Mouse (Mus musculus) hindbrain, postnatal 0 days (tissue): ENCODE measurements around the gene Olfr699. TPM values are rescaled to one million over a fixed set of nuclear protein-coding genes. Genes with fewer than 3 reads are reported as not detected.
A peak's percentile ranks its signal among the peaks of the same experiment; 100 is the strongest.
"Not testable (repeated sequence)": the region's sequence is repeated elsewhere in the genome, so short reads cannot be mapped to it uniquely, and the experiment has no call there.

Source experiments
- ATAC-seq: fragments of 200-750 bp; cut with Nextera tagmentation; 2 replicates; pipeline ENCODE4 v1.8.0; 2017; ENCODE audit warnings: mild to moderate bottlenecking, moderate TSS enrichment, moderate library complexity
- DNase-seq: peaks from one replicate; pipeline ENCODE4 v3.0.0-alpha.2; 2015; ENCODE audit warnings: low spot score
- H3K27ac ChIP-seq: fragments of 300-500 bp; sonication (generic); 2 replicates; pipeline ENCODE4 v1.5.1; 2014; ENCODE audit warnings: mild to moderate bottlenecking
- H3K27me3 ChIP-seq: fragments of 300-500 bp; sonication (generic); 2 replicates; pipeline ENCODE4 v1.6.1; 2014; ENCODE audit warnings: low read length, mixed read lengths; ENCODE audit not compliant: insufficient read depth
- H3K36me3 ChIP-seq: fragments of 300-500 bp; sonication (generic); 2 replicates; pipeline ENCODE4 v1.6.1; 2014; ENCODE audit warnings: low read length, mixed read lengths; ENCODE audit not compliant: insufficient read depth
- H3K4me1 ChIP-seq: fragments of 300-500 bp; sonication (generic); 2 replicates; pipeline ENCODE4 v1.6.1; 2014; ENCODE audit warnings: antibody characterized with exemption, low read length, mixed read lengths; ENCODE audit not compliant: insufficient read depth
- H3K4me2 ChIP-seq: fragments of 300-500 bp; sonication (generic); 2 replicates; pipeline ENCODE4 v1.6.1; 2014; ENCODE audit warnings: low read depth, mild to moderate bottlenecking, low read length, moderate library complexity, mixed read lengths
- H3K4me3 ChIP-seq: fragments of 300-500 bp; sonication (generic); 2 replicates; pipeline ENCODE4 v1.5.1; 2014; ENCODE audit warnings: low read length
- H3K9ac ChIP-seq: fragments of 300-500 bp; sonication (generic); replicated peaks from 2 replicates; pipeline ENCODE4 v1.6.1; 2014; ENCODE audit warnings: mild to moderate bottlenecking, low read length, moderate library complexity, mixed read lengths
- H3K9me3 ChIP-seq: fragments of 300-500 bp; sonication (generic); 2 replicates; pipeline ENCODE4 v1.6.1; 2016; ENCODE audit warnings: low read length, mixed read lengths
- CTCF ChIP-seq: IDR thresholded peaks from 2 replicates; pipeline ENCODE4 v1.5.1; 2016; ENCODE audit warnings: antibody characterized with exemption, control low read depth, low read depth
- WGBS: fragments of 180-500 bp; shearing (Covaris S2); extraction: QIAGEN DNeasy Blood & Tissue Kit; methylation state at CpG from one replicate; pipeline ENCODE4 v1.1.7; 2014; 5-methylcytosine and 5-hydroxymethylcytosine counted together
- polyA plus RNA-seq: library from polyadenylated mRNA; unstranded; fragments of >200 nt; fragmentation: Nextera tagmentation; extraction: Ambion mirVana; gene quantifications from 2 replicates; pipeline ENCODE4 v1.2.1, GENCODE M21; 2015
- total RNA-seq: library from RNA; depleted of rRNA; stranded (reverse); fragments of >200 nt; gene quantifications from 2 replicates; pipeline ENCODE4 v1.2.3, GENCODE M21; 2014; rRNA removed

Olfr699 gene
- total RNA-seq (not detected in 2 replicates), polyA plus RNA-seq (not detected in 2 replicates)

- H3K4me2 ChIP-seq = no peak within 1 kb of the TSS
- DNase-seq = no peak
These were observed at the start of gene Olfr699 for GRCm38 (mm10) chr7:106793098-106793497. TSS of gene Olfr699 (minus strand) at chr7:106793198.

GRCm38 (mm10) chr7:106833793-106834192 is 40.8 kb upstream of the Olfr699 start, which contains the start of gene Olfr702:
TSS of gene Olfr702 (minus strand) at chr7:106833893.
- Histone ChIP-seq H3K27ac (no peak within 1 kb of the TSS), H3K9me3 (no peaks in the 10 kb centered on the region), H3K27me3 (no peaks in the 10 kb centered on the region), H3K36me3 (no peaks in the 10 kb centered on the region), H3K4me2 (no peak within 1 kb of the TSS), H3K9ac (no peak within 1 kb of the TSS), H3K4me3 (no peak within 1 kb of the TSS), H3K4me1 (no peaks in the 10 kb centered on the region)
- no peak for DNase-seq
- TF ChIP-seq CTCF = no peak
- ATAC-seq = no peak

More at GRCm38 (mm10) chr7:106793098-106793497, at the start of gene Olfr699:
- WGBS = 89% methylated on average over 1 of the region's 1 CpGs
- no peaks in the 10 kb centered on the region for H3K36me3 ChIP-seq
- no peaks in the 10 kb centered on the region for H3K27me3 ChIP-seq
- no peak within 1 kb of the TSS for H3K9ac ChIP-seq
- no peak within 1 kb of the TSS for H3K4me3 ChIP-seq
- no peaks in the 10 kb centered on the region for H3K9me3 ChIP-seq
- no peak for TF ChIP-seq CTCF
- no peak for ATAC-seq
- no peak within 1 kb of the TSS for H3K27ac ChIP-seq
- H3K4me1 ChIP-seq = no peaks in the 10 kb centered on the region

GRCm38 (mm10) chr7:106818414-106818813 is 25.4 kb upstream of the Olfr699 start:
- no peaks in the 10 kb centered on the region for H3K36me3 ChIP-seq
- ATAC-seq (no peak), DNase-seq (no peak)
- no peak overlapping the region for H3K27ac ChIP-seq
- no peak for TF ChIP-seq CTCF
- H3K27me3 ChIP-seq = no peaks in the 10 kb centered on the region
- H3K4me3 ChIP-seq = no peak overlapping the region
- H3K9ac ChIP-seq = no peak overlapping the region
- H3K4me2 ChIP-seq = no peak overlapping the region
- no peaks in the 10 kb centered on the region for H3K4me1 ChIP-seq
- H3K9me3 ChIP-seq = no peaks in the 10 kb centered on the region

GRCm38 (mm10) chr7:106815775-106816174 is 22.8 kb upstream of the Olfr699 start:
- peak; percentile 12; the same call in 1 of the 2 replicates for TF ChIP-seq CTCF
- H3K27ac ChIP-seq = no peak overlapping the region
- no peak overlapping the region for H3K4me2 ChIP-seq
- no peak overlapping the region for H3K4me3 ChIP-seq
- ATAC-seq (no peak), DNase-seq (peak; percentile 31)
- no peaks in the 10 kb centered on the region for H3K36me3 ChIP-seq
- H3K9ac ChIP-seq = no peak overlapping the region
- H3K4me1 ChIP-seq = no peaks in the 10 kb centered on the region
- H3K9me3 ChIP-seq = no peaks in the 10 kb centered on the region
- 61% methylated on average over 2 of the region's 2 CpGs for WGBS
- H3K27me3 ChIP-seq = no peaks in the 10 kb centered on the region

- no peak for DNase-seq
- TF ChIP-seq CTCF = no peak
- Histone ChIP-seq H3K27ac (no peak within 1 kb of the TSS), H3K4me2 (no peak within 1 kb of the TSS), H3K4me1 (no peaks in the 10 kb centered on the region), H3K9ac (no peak within 1 kb of the TSS), H3K36me3 (no peaks in the 10 kb centered on the region), H3K27me3 (no peaks in the 10 kb centered on the region), H3K9me3 (no peaks in the 10 kb centered on the region), H3K4me3 (no peak within 1 kb of the TSS)
- WGBS = 73% methylated on average over 2 of the region's 2 CpGs
- no peak for ATAC-seq
These were observed 20.8 kb upstream of the Olfr699 start, which contains the start of gene Olfr701 for GRCm38 (mm10) chr7:106813829-106814228. TSS of gene Olfr701 (plus strand) at chr7:106814129.

- 90% methylated on average over 1 of the region's 1 CpGs for WGBS
- no peak for TF ChIP-seq CTCF
- no peak within 1 kb of the TSS for H3K4me3 ChIP-seq
- no peaks in the 10 kb centered on the region for H3K36me3 ChIP-seq
- H3K9me3 ChIP-seq = no peaks in the 10 kb centered on the region
- no peaks in the 10 kb centered on the region for H3K4me1 ChIP-seq
- DNase-seq = no peak
- no peak within 1 kb of the TSS for H3K9ac ChIP-seq
- no peak within 1 kb of the TSS for H3K27ac ChIP-seq
- H3K4me2 ChIP-seq = no peak within 1 kb of the TSS
- H3K27me3 ChIP-seq = no peaks in the 10 kb centered on the region
- ATAC-seq = no peak
These were observed 15.7 kb upstream of the Olfr699 start, which contains the start of gene Olfr700 for GRCm38 (mm10) chr7:106808734-106809133. TSS of gene Olfr700 (minus strand) at chr7:106808834.

- H3K9ac ChIP-seq = no peak overlapping the region
- H3K27me3 ChIP-seq = no peaks in the 10 kb centered on the region
- no peak overlapping the region for H3K4me2 ChIP-seq
- no peaks in the 10 kb centered on the region for H3K9me3 ChIP-seq
- H3K4me1 ChIP-seq = no peaks in the 10 kb centered on the region
- H3K36me3 ChIP-seq = no peaks in the 10 kb centered on the region
- no peak for ATAC-seq
- no peak for DNase-seq
- no peak overlapping the region for H3K27ac ChIP-seq
- no peak overlapping the region for H3K4me3 ChIP-seq
- no peak for TF ChIP-seq CTCF
These were observed 4.7 kb downstream of the Olfr699 start for GRCm38 (mm10) chr7:106788330-106788729.

GRCm38 (mm10) chr7:106761008-106761407 is 32.0 kb downstream of the Olfr699 start:
- H3K4me3 ChIP-seq, H3K4me2 ChIP-seq, ATAC-seq, DNase-seq, H3K9me3 ChIP-seq, H3K27ac ChIP-seq, H3K27me3 ChIP-seq, H3K36me3 ChIP-seq, H3K4me1 ChIP-seq, H3K9ac ChIP-seq: not testable (repeated sequence)
- 93% methylated on average over 2 of the region's 2 CpGs for WGBS
